Mouse (Mus musculus) forebrain, embryonic 16.5 days (tissue): ENCODE measurements at regions not wholly inside any gene's neighbourhood (a gene's known extent, or its start where the extent isn't known, plus 50 kb on each side); places are given as distances from the start of the nearest gene placed in this dataset.

Experiments used
- ATAC-seq: fragments of 200-750 bp; cut with Nextera tagmentation; 2 replicates; pipeline ENCODE4 v1.8.0; 2017; ENCODE audit warnings: mild to moderate bottlenecking, moderate library complexity
- H3K27ac ChIP-seq: fragments of 300-500 bp; sonication (generic); 2 replicates; pipeline ENCODE4 v1.5.1; 2014; ENCODE audit warnings: low read length, control low read depth
- H3K27me3 ChIP-seq: fragments of 300-500 bp; sonication (generic); replicated peaks from 2 replicates; pipeline ENCODE4 v1.6.1; 2014; ENCODE audit warnings: low read length; ENCODE audit not compliant: control insufficient read depth, insufficient read depth
- H3K36me3 ChIP-seq: fragments of 300-500 bp; sonication (generic); 2 replicates; pipeline ENCODE4 v1.6.1; 2014; ENCODE audit not compliant: control insufficient read depth, insufficient read depth
- H3K4me1 ChIP-seq: fragments of 300-500 bp; sonication (generic); replicated peaks from 2 replicates; pipeline ENCODE4 v1.6.1; 2014; ENCODE audit warnings: low read length; ENCODE audit not compliant: control insufficient read depth, insufficient read depth
- H3K4me2 ChIP-seq: fragments of 300-500 bp; sonication (generic); 2 replicates; pipeline ENCODE4 v1.6.1; 2014; ENCODE audit warnings: mild to moderate bottlenecking, low read length, control low read depth
- H3K4me3 ChIP-seq: fragments of 300-500 bp; sonication (generic); replicated peaks from 2 replicates; pipeline ENCODE4 v1.5.1; 2014; ENCODE audit warnings: mild to moderate bottlenecking, low read length, control low read depth
- H3K9ac ChIP-seq: fragments of 300-500 bp; sonication (generic); replicated peaks from 2 replicates; pipeline ENCODE4 v1.6.1; 2014; ENCODE audit warnings: low read depth, low read length, control low read depth
- H3K9me3 ChIP-seq: fragments of 300-500 bp; sonication (generic); 2 replicates; pipeline ENCODE4 v1.6.1; 2016; ENCODE audit warnings: low read length; ENCODE audit not compliant: control insufficient read depth
- whole genome bisulfite sequencing: fragments of 180-500 bp; shearing (Covaris S2); extraction: QIAGEN DNeasy Blood & Tissue Kit; methylation state at CpG from one replicate; pipeline ENCODE4 v1.1.7; 2014; 5-methylcytosine and 5-hydroxymethylcytosine counted together

DNA sequence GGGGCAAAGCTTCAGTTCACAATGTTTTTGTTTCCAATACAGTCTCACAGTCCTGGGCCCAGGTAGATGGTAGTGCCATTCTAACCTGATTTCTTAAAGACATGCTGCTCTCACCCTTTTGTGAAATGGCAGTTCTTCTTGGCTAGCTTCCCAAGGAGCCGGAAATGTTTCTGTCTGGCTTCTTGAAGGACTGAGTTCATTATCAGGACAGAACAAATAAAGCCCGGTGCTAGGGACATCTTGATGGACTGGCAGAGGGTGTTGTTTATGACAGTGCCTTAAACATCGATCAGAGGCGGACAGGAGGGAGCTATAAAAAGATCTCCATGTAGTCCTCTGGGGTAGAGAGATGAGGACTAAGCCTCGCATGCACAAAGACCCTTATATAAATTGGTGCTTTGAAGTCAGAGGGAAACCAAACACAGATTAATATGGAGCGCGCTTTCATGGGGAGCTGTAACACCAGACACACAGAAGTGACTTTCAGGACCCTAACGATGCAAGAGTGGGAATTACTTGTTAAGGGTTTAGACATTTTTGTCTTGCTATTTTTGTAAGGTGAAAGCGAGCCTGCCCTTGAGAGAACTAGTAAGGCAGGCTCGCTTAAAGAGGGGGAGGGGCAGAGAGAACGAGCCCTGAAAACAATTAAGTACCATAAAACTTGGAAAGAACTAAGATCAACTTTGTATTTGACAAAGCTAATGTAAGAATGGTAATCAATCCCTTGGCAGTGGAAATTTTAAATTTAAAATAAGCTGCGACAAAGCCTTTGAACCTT lies 96.2 kb downstream of the Fzd1 start:
- Histone ChIP-seq H3K36me3 (no peaks in the 10 kb centered on the region), H3K27ac (no peak overlapping the region), H3K9me3 (no peaks in the 10 kb centered on the region), H3K4me2 (no peak overlapping the region), H3K4me1 (0 out of 2 replicates have a peak, but pooled peaks cover 2% of the 10 kb centered on the region), H3K9ac (no peak overlapping the region), H3K4me3 (no peak overlapping the region), H3K27me3 (no peaks in the 10 kb centered on the region)
- no peak for ATAC-seq
- whole genome bisulfite sequencing, result 39% methylated on average over 12 of the region's 12 CpGs

DNA sequence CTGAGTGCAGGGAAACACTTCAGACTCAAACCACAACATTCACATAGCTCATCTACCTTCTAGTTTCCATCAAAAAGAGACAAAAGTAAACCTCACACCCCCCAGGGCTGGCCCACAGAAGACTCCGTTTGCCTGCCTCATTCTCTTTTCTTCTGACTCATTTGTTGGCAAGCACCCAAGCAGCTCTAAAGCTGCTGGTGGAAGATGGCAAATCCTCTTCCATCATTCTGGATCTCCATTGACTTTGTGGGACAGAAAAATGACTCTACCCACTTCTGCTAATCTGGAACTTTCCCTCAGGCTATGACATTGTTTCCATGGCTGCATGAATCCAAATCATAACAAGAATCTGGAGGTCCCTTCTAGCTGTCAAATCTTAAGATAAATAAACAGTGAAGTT lies 99.9 kb downstream of the Fzd1 start:
- no peak overlapping the region for H3K4me2 ChIP-seq
- WGBS, result 18% methylated on average over 1 of the region's 1 CpGs

DNA sequence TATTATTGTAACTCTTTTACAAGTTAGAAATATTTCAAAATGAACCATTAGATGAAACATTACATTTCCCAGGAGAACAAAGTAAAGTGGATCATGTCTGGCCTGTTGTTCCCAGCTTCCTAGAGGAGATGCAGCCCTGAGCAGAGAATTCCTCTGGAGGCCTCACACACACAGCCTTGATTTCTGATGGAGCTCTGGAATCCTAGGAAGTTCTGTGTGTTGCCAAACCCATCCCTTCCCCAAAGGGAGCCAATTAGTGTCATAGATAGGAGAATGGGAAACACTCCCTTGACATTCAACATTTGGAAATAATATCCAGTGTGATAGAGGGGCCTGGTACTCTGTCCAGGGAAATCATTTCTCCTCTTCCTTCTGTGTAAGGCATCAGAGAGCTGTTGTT lies 103.6 kb downstream of the Fzd1 start:
- Histone ChIP-seq H3K9me3 (no peaks in the 10 kb centered on the region), H3K9ac (no peak overlapping the region), H3K4me3 (no peak overlapping the region), H3K27ac (no peak overlapping the region), H3K27me3 (no peaks in the 10 kb centered on the region), H3K4me1 (peaks cover 8% of the 10 kb centered on the region; the same call in 1 of the 2 replicates), H3K4me2 (no peak overlapping the region), H3K36me3 (no peaks in the 10 kb centered on the region)
- ATAC-seq, result no peak

More for the DNA sequence above, 99.9 kb downstream of the Fzd1 start:
- ATAC-seq, result no peak
- H3K27ac ChIP-seq, result no peak overlapping the region
- 0 out of 2 replicates have a peak, but pooled peaks cover 2% of the 10 kb centered on the region for H3K4me1 ChIP-seq
- H3K9me3 ChIP-seq, result no peaks in the 10 kb centered on the region
- no peak overlapping the region for H3K4me3 ChIP-seq
- no peak overlapping the region for H3K9ac ChIP-seq
- H3K27me3 ChIP-seq, result no peaks in the 10 kb centered on the region
- no peaks in the 10 kb centered on the region for H3K36me3 ChIP-seq

DNA sequence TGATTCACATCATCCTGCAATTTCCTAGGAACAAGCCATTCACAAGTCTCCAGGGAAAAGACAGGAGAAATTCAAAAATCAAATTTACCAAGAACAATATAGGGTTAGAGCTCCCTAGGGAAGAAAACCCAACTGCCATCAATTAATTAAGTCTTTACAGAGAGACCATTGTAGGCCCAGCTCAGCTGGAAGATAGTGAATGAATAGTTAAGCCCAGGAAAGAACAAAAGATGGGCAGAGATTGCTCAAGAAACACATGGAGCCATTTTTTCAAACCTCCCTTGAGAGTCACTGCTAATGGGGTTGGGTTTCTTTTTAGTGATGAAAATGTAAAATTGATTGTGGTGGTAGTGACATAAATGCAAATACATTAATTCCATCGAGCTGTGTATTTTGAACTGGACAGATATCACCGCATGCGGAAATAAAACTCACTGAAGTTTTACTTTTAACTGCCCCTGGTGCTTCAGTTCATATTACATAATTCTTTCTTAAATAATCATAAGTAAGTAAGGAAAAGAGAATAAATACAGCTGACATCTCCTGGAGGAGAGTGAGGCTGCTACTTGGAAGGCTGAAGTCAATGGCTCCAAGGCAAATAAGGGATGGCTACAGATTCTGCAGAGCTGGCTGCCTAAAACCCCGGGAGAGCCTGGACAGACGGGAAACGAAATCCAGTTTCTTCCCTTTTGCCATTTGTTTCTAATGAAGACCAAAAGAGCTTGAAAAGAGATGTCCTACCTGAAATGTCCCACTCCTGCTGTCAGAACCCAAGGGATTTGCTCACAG lies 106.5 kb downstream of the Fzd1 start:
- Histone ChIP-seq H3K4me1 (peaks cover 8% of the 10 kb centered on the region; the same call in 1 of the 2 replicates), H3K9me3 (no peaks in the 10 kb centered on the region), H3K9ac (no peak overlapping the region), H3K4me2 (no peak overlapping the region), H3K36me3 (no peaks in the 10 kb centered on the region), H3K4me3 (no peak overlapping the region), H3K27ac (no peak overlapping the region), H3K27me3 (no peaks in the 10 kb centered on the region)
- no peak; the same call in 1 of the 2 replicates for ATAC-seq
- WGBS, result 24% methylated on average over 6 of the region's 6 CpGs

DNA sequence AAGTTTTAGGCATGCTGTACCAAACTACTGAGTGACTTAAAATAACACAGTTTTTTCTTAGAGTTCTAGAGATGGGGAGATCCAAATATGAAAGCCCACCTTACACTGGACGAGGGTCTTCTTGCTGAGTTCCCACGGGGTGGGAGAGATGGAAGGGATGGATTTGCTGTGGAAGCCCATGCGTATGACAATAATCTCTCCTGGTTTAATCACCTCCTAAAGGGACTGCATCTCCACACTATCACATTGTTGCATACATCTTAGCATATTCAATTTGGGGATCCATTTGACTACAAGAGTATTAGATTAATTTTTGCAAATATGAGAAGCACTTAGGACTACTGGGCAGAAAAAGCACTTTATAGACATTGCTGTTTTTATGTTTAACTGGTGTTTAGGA lies 107.1 kb downstream of the Fzd1 start:
- H3K4me1 ChIP-seq, result peaks cover 8% of the 10 kb centered on the region; the same call in 1 of the 2 replicates
- H3K27ac ChIP-seq, result no peak overlapping the region
- WGBS, result 30% methylated on average over 3 of the region's 3 CpGs
- no peaks in the 10 kb centered on the region for H3K27me3 ChIP-seq
- ATAC-seq, result no peak
- H3K9ac ChIP-seq, result no peak overlapping the region
- H3K9me3 ChIP-seq, result no peaks in the 10 kb centered on the region
- H3K36me3 ChIP-seq, result no peaks in the 10 kb centered on the region
- H3K4me3 ChIP-seq, result no peak overlapping the region
- H3K4me2 ChIP-seq, result no peak overlapping the region

DNA sequence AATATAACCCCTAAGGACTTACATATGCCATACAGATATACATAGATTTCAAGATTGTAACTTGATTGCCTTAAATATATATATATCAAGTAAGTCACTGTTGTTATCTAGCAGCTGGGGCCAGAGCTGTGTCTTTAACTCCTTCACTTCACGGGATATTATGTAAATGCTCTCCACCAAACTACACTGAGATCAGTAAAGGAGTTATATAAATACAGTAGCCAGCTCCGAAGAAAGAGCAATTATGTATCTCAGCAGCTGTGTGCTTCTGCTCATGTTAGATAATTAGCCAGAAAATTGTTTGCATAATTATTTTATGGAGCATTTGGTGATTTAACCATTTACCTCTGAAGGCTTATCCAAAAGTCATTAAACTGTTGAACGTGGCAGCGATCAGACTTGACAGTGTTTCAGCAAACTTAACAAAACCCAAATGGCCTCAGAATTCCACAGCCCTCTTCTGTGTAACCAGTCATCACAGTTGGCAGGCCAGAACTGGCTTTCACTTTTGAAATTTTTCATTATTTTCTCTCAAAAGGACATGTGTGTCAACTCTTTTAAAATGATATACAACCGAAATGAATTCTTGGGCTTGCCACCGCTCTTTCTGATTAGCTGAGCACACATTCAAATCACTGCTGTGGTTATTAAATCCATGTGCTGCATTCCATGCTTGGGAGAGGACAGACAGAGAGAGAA lies 107.8 kb downstream of the Fzd1 start:
- 25% methylated on average over 6 of the region's 6 CpGs for WGBS
- ATAC-seq, result peak; percentile 59; the same call in 1 of the 2 replicates

DNA sequence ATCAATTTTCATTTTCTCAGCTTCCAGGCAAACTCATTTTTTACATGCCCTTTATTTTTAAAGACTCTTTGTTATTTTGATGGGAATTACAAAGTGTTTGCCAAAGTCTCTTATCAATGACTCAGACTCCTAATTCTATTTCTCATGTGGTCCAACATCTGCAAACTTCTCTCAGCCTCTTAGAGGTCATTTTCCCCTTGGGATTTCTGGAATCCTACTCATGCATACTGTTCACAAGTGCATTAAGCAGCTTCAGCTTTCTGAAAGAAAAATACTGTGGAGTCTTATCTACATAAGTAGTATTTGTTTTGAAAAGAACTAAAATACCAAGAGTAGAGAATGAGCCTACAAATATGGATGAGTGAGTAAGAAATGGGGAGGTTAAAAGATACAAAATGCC lies 116.8 kb downstream of the Fzd1 start:
- no peaks in the 10 kb centered on the region for H3K36me3 ChIP-seq
- H3K4me3 ChIP-seq, result no peak overlapping the region
- no peak overlapping the region for H3K9ac ChIP-seq
- no peak overlapping the region for H3K27ac ChIP-seq
- no peak for ATAC-seq
- H3K9me3 ChIP-seq, result no peaks in the 10 kb centered on the region
- H3K4me1 ChIP-seq, result no peaks in the 10 kb centered on the region
- H3K4me2 ChIP-seq, result no peak overlapping the region
- no peaks in the 10 kb centered on the region for H3K27me3 ChIP-seq

More for the DNA sequence above, 107.8 kb downstream of the Fzd1 start:
- H3K9me3 ChIP-seq, result no peaks in the 10 kb centered on the region
- H3K4me3 ChIP-seq, result no peak overlapping the region
- peaks cover 8% of the 10 kb centered on the region; the same call in 1 of the 2 replicates for H3K4me1 ChIP-seq
- H3K36me3 ChIP-seq, result no peaks in the 10 kb centered on the region
- H3K9ac ChIP-seq, result no peak overlapping the region
- H3K27me3 ChIP-seq, result no peaks in the 10 kb centered on the region
- H3K27ac ChIP-seq, result no peak overlapping the region
- no peak overlapping the region for H3K4me2 ChIP-seq

DNA sequence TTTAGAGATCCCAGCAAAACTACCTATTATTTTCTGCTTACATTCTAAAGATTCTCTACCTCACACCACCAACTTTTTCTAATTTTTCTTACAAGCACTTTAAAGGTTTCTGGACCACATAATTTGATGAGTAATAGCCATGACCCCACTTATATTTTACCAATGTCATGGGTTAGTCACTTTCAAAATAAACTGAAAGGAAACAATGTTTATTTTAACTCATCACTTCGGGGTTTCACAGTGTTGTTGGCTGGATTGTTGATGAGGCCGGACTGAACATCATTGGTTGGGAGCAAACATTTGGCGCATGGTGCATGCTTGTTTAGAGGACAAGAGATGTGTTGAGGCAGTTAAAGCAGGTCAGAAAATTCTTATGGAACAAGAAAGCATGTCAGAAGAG lies 124.1 kb downstream of the Fzd1 start:
- H3K4me2 ChIP-seq, result no peak overlapping the region
- no peaks in the 10 kb centered on the region for H3K27me3 ChIP-seq
- no peak overlapping the region for H3K27ac ChIP-seq
- 92% methylated on average over 3 of the region's 3 CpGs for WGBS
- no peaks in the 10 kb centered on the region for H3K9me3 ChIP-seq
- no peak for ATAC-seq
- no peaks in the 10 kb centered on the region for H3K36me3 ChIP-seq
- no peaks in the 10 kb centered on the region for H3K4me1 ChIP-seq
- no peak overlapping the region for H3K9ac ChIP-seq
- no peak overlapping the region for H3K4me3 ChIP-seq

DNA sequence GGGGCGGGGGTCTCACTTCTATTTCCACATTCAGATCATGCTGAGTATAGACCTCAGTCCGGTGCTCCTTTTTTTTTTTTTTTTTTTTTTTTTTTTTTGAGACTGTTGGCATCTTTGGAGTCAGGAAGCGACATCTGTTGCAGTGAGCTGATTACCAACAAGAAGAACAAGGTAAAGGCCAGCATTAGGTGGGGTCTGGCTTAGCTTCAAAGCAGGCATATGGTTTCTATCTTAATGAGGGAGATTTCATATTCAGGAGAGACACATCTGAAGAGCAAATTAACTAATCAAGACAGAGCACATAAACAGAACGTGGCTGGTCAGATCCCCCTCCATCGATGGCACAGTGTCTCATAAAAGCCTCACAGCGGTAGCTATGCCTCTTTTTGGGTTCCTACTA lies 132.6 kb downstream of the Fzd1 start:
- Histone ChIP-seq H3K9ac (no peak overlapping the region), H3K9me3 (no peaks in the 10 kb centered on the region), H3K27me3 (no peaks in the 10 kb centered on the region), H3K4me1 (peaks cover 10% of the 10 kb centered on the region), H3K36me3 (no peaks in the 10 kb centered on the region), H3K4me2 (no peak overlapping the region), H3K4me3 (no peak overlapping the region), H3K27ac (no peak overlapping the region)
- WGBS, result 55% methylated on average over 6 of the region's 6 CpGs
- 0 out of 2 replicates have a peak, but pooled peaks have one; percentile 11 for ATAC-seq
